Mouse (Mus musculus) liver, adult 2 months (tissue): ENCODE measurements around the gene Atp8a2. TPM values are rescaled to one million over a fixed set of nuclear protein-coding genes. Genes with fewer than 3 reads are reported as not detected.

Experiments used
- DNase-seq: peaks from one replicate; pipeline ENCODE4 v3.0.0-alpha.2; 2011; ENCODE audit warnings: low read depth, low spot score; ENCODE audit errors: extremely low read depth
- H3K27ac ChIP-seq: fragments of 200-500 bp; replicated peaks from 2 replicates; pipeline ENCODE4 v1.5.1; 2012; ENCODE audit warnings: low read depth, mild to moderate bottlenecking, control low read depth, inconsistent platforms, low read length; ENCODE audit not compliant: insufficient read depth
- H3K27me3 ChIP-seq: fragments of 200-500 bp; 2 replicates; pipeline ENCODE4 v1.6.1; 2012; ENCODE audit warnings: mild to moderate bottlenecking, moderate library complexity, low read length, inconsistent platforms; ENCODE audit not compliant: control insufficient read depth, insufficient read depth
- H3K36me3 ChIP-seq: fragments of 200-500 bp; 2 replicates; pipeline ENCODE4 v1.6.1; 2012; ENCODE audit warnings: low read length, inconsistent platforms; ENCODE audit not compliant: control insufficient read depth, insufficient read depth
- H3K4me1 ChIP-seq: fragments of 200-500 bp; 2 replicates; pipeline ENCODE4 v1.6.1; 2011; ENCODE audit warnings: low read length; ENCODE audit not compliant: control insufficient read depth, insufficient read depth
- H3K4me3 ChIP-seq: fragments of 200-500 bp; 2 replicates; pipeline ENCODE4 v1.5.1; 2011; ENCODE audit warnings: low read depth, mild to moderate bottlenecking, control low read depth, low read length, moderate library complexity; ENCODE audit not compliant: insufficient read depth
- H3K79me2 ChIP-seq: fragments of 200-500 bp; 2 replicates; pipeline ENCODE4 v1.6.1; 2012; ENCODE audit warnings: inconsistent platforms, mild to moderate bottlenecking, low read length, moderate library complexity; ENCODE audit not compliant: control insufficient read depth, insufficient read depth
- H3K9ac ChIP-seq: fragments of 200-500 bp; 2 replicates; pipeline ENCODE4 v1.6.1; 2012; ENCODE audit warnings: low read depth, mild to moderate bottlenecking, control low read depth, inconsistent platforms, low read length
- CTCF ChIP-seq: fragments of 200-500 bp; IDR thresholded peaks from 2 replicates; pipeline ENCODE4 v1.5.1; 2011; ENCODE audit warnings: low read depth, low read length, control low read depth
- POLR2A ChIP-seq: fragments of 200-500 bp; IDR thresholded peaks from 2 replicates; pipeline ENCODE4 v1.6.1; 2011; ENCODE audit warnings: low read length, control low read depth; ENCODE audit not compliant: insufficient read depth; ENCODE audit errors: extremely low read depth
- WGBS: fragments of 180-500 bp; shearing (Covaris S2); methylation state at CpG from one replicate; pipeline ENCODE4 v1.1.7; 2018; 5-methylcytosine and 5-hydroxymethylcytosine counted together
- polyA plus RNA-seq: library from polyadenylated mRNA; depleted of rRNA; stranded (reverse); fragments of >200 nt; gene quantifications from 2 replicates; pipeline ENCODE4 v1.2.3, GENCODE M21; 2012
- total RNA-seq: library from RNA; depleted of rRNA; stranded (reverse); fragments of >200 nt; gene quantifications from 2 replicates; pipeline ENCODE4 v1.2.3, GENCODE M21; 2014

Atp8a2 gene
- total and polyA plus RNA-seq, 2 experiments: 0.02 to 0.18 TPM

- H3K4me3 ChIP-seq: no peak overlapping the region
- H3K4me1 ChIP-seq: no peaks in the 10 kb centered on the region
- no peaks in the 10 kb centered on the region for H3K27me3 ChIP-seq
- DNase-seq: no peak
- H3K27ac ChIP-seq: no peak overlapping the region
- H3K79me2 ChIP-seq: no peaks in the 10 kb centered on the region
- WGBS: 86% methylated on average over 8 of the region's 8 CpGs
- no peak for TF ChIP-seq POLR2A
- no peak for TF ChIP-seq CTCF
- no peak overlapping the region for H3K9ac ChIP-seq
- no peaks in the 10 kb centered on the region for H3K36me3 ChIP-seq
These were observed 459.2 kb downstream of the Atp8a2 start for GRCm38 (mm10) chr14:59737734-59738294.

GRCm38 (mm10) chr14:59736861-59737700 lies 459.9 kb downstream of the Atp8a2 start:
- Histone ChIP-seq H3K9ac (no peak overlapping the region), H3K27ac (no peak overlapping the region), H3K4me1 (no peaks in the 10 kb centered on the region), H3K36me3 (no peaks in the 10 kb centered on the region), H3K4me3 (no peak overlapping the region), H3K79me2 (no peaks in the 10 kb centered on the region), H3K27me3 (no peaks in the 10 kb centered on the region)
- TF ChIP-seq CTCF: no peak
- TF ChIP-seq POLR2A: no peak
- DNase-seq: no peak
- WGBS: 84% methylated on average over 9 of the region's 9 CpGs

GRCm38 (mm10) chr14:59730043-59730390 lies 467.0 kb downstream of the Atp8a2 start:
- no peaks in the 10 kb centered on the region for H3K27me3 ChIP-seq
- H3K4me1 ChIP-seq: no peaks in the 10 kb centered on the region
- H3K79me2 ChIP-seq: no peaks in the 10 kb centered on the region
- TF ChIP-seq CTCF (no peak), POLR2A (no peak)
- no peaks in the 10 kb centered on the region for H3K36me3 ChIP-seq
- H3K27ac ChIP-seq: 0 out of 2 replicates have a peak overlapping the region, but pooled peaks have one; percentile 12
- H3K4me3 ChIP-seq: no peak overlapping the region
- peak; percentile 0 for DNase-seq
- WGBS: 77% methylated on average over 3 of the region's 3 CpGs
- H3K9ac ChIP-seq: no peak overlapping the region

- no peak overlapping the region for H3K4me3 ChIP-seq
- no peaks in the 10 kb centered on the region for H3K27me3 ChIP-seq
- H3K36me3 ChIP-seq: no peaks in the 10 kb centered on the region
- peak; percentile 3 for DNase-seq
- TF ChIP-seq CTCF: no peak
- no peak for TF ChIP-seq POLR2A
- WGBS: 49% methylated on average over 3 of the region's 3 CpGs
- H3K79me2 ChIP-seq: no peaks in the 10 kb centered on the region
- no peak overlapping the region for H3K27ac ChIP-seq
- no peak overlapping the region for H3K9ac ChIP-seq
- H3K4me1 ChIP-seq: no peaks in the 10 kb centered on the region
These were observed 467.5 kb downstream of the Atp8a2 start for GRCm38 (mm10) chr14:59729298-59730042.

- TF ChIP-seq POLR2A (no peak), CTCF (no peak)
- no peaks in the 10 kb centered on the region for H3K79me2 ChIP-seq
- 80% methylated on average over 4 of the region's 4 CpGs for WGBS
- H3K9ac ChIP-seq: no peak overlapping the region
- no peaks in the 10 kb centered on the region for H3K4me1 ChIP-seq
- H3K4me3 ChIP-seq: no peak overlapping the region
- H3K27me3 ChIP-seq: no peaks in the 10 kb centered on the region
- no peak overlapping the region for H3K27ac ChIP-seq
- no peaks in the 10 kb centered on the region for H3K36me3 ChIP-seq
- no peak for DNase-seq
These were observed 470.0 kb downstream of the Atp8a2 start for GRCm38 (mm10) chr14:59727016-59727415.

GRCm38 (mm10) chr14:59723163-59723562 lies 473.8 kb downstream of the Atp8a2 start:
- no peaks in the 10 kb centered on the region for H3K4me1 ChIP-seq
- no peaks in the 10 kb centered on the region for H3K79me2 ChIP-seq
- TF ChIP-seq CTCF (no peak), POLR2A (no peak)
- H3K27me3 ChIP-seq: no peaks in the 10 kb centered on the region
- no peak overlapping the region for H3K9ac ChIP-seq
- DNase-seq: no peak
- H3K4me3 ChIP-seq: no peak overlapping the region
- WGBS: 87% methylated on average over 2 of the region's 2 CpGs
- H3K36me3 ChIP-seq: no peaks in the 10 kb centered on the region
- no peak overlapping the region for H3K27ac ChIP-seq
